Mouse (Mus musculus) spleen, postnatal 14 days (tissue): ENCODE data around the gene Actg1.
A peak's percentile ranks its signal among the peaks of the same experiment; 100 is the strongest.

Source experiments
- DNase-seq, 2 experiments: peaks; one replicate each; pipeline ENCODE4 v3.0.0; 2021 to 2022; ENCODE audit warnings: low spot score in 2 of 2

Gene Actg1

DNA sequence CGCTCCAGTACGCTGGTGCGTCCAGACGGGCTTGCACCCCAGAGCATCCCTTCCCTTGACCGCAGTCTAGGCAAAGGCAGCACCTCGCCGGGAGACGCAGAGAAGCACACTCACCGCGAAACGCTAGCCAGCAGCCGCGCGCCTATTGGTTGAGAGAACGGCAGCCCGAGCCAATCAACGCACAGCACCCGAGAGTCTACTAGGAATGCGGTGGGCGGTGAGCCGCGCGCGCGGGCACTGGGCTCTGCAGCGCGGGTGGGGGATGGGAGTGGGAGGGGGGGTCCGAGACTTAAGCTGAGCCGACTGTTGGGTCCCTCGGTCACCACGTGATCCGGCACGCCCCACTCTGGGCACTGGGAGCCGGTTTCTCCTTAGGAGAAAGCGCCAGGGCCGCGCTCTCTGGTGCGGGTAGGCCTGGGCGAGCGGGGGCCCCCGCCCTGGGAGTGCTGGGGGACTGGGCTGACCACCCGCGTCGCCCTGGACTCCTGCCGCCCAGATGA, 37.5 kb downstream of the Actg1 start:
- peak; percentile 63 to 65 for DNase-seq

DNA sequence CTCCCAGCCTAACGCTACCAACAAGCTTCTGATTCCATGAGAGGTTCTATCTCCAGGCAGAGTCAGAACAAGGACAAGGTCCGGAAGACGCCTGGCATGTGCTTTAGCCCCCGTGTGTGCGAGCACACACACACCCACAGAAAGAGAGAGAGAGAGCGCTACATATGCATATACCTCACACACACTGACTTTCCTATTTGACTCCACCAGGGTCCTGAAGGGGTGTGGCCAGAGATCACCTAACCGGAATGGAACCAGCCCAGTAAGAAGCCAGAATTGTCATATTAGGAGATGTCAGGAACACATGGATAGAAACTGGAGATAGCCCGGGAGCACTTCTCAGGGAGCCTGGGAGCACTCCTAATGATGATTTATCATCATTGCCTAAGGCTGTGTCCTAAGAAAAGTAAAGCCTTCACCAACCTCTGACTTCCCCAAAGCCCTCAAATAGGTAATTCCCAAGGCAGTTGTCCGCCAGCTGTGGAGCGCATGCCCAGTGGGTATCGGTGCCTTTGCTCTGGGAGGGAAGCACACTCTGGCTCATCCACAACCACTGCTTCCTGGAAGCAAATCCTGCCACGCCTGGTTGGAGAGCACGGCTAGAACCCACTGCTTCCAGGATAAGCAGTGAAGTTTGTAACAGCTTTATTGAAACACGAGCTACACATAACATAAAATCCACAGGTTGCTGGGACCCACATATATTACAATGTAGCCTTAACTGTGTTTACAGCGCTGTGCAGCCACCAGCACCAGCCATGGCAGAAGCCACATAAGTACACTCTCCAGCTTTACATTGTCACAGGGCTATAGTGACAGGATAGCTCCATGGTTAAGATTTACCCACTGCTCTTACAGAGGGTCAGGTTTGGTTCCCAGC, 39.7 kb downstream of the Actg1 start:
- DNase-seq: peak in 1 of 2 experiments; percentile 1

DNA sequence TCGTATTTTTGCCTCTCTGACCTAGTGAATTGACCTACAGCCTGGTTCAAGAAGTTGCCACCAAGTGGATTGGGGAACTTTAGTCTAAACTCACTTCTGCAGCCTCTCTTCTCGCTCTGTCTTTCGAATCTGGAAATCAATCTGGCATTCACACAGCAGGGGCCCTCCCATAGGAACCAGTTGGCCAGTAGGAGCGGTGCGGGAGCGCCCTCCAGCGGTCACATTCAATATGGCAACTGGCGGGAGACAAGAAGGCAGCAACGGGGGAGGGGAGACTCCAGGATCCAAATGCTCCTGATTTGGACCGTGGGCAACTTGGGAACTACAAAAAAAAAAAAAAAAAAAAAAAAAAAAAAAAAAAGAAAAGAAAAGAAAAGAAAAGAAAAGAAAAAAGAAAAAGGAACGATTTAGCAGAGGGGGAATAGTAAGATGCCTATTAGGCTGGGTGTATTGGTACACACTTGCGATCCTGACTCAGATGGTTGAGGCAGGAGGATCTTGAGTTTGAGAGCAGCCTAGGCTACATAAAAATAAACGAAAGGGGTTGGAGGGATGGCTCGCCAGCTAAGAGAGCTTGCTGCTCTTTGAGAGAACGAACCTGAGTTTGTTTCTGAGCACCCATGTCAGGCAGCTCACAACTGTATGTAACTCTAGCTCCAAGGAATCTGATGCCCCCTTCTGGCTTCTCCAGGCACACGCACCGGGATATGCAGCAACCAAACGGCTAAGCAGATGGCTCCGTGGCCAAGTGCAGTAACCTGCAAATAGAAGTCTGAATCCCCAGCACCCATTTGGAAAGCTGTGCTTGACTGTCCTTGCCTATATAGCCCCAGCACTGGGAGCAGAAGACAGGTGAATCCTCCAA, 40.5 kb downstream of the Actg1 start:
- peak; percentile 79 to 87 for DNase-seq

DNA sequence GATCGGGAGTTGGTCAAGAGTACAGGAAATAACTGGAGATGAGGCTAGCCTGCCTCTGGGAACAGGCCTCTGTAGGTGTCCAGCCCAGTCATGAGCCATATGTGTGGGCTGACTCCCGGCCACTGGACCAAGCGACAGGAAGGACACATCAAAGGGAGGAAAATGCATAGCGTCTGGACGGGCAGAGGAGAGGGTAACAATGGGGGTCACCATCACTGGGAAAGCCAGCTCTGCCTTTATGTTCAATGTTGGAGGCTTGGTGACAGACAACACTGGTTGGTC, 41.3 kb downstream of the Actg1 start:
- no peak for DNase-seq

DNA sequence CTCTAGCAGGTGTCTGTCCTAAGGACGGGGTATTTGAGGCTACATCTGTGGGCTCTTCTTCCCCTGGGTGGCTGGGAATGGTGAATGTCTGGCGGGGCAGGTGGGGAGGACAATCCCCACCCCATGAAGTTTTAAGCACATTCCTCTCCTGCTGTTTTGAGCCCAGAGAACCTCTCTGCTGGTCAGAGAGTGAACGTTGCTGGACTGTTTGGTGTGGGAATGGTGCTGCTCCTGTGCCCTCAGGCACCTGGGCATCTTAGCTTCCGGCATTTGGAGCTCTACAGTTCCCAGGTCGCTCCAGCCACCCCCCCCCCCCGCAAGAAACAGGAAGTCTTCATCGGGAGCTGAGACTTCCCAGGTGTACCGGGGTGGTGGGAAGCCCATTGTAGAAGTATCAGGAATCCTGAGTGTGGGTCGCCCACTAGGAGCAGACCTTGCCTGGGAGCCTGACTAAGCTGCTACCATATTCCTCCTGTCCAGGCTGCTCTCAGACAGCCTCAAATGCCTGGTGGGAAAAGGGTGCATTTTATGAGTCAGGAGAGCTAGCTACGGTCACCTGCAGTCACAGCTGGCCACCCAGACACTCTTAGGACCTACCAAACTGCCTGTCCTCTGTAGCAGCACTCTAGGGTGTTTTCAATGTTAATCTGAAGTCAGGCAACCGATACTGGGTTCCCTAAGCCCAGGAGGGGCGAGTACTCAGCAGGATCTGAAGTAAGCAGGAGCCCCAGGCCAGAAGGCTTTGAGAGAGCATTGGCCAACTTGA, 41.8 kb downstream of the Actg1 start:
- DNase-seq: no peak

DNA sequence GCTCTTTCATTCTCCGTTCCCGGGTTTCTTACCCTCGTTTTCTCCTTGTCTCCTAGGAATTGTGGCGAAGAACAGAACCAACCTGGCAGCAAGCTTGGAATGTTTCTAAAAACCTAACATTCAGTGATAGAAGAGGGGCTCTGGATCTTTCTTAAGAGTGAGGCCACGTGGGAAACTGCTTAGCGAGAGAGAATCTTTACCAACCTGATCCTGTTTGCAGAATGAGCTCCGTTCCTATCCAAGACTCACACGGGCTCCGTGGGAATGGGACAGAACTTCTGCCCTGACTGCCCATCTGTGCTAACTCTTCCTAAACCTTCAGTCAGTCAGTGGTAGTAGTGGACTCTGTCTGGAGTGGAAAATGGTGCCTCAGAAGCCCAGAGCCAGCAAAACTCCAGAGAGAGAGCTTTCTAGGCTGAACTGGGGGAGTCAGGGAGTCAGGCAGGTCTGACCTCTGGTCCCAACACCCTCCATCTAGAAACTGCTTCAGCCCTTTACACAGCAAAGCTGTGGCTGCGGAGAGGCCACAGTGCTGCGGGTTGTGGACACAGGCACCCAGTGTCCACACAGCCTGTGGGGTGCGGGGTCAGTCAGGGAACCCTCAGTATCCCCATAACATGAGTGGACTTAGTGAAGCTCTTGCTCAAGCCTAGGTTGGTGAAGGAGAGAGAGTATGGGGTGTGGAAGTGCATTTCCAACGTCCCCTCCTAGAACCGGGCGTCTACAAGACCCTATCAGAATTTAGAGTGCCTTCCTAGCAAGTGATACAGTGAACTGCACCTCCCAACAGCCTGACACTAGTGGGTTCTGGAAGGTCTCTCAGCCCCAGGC, 42.6 kb downstream of the Actg1 start:
- no peak for DNase-seq

DNA sequence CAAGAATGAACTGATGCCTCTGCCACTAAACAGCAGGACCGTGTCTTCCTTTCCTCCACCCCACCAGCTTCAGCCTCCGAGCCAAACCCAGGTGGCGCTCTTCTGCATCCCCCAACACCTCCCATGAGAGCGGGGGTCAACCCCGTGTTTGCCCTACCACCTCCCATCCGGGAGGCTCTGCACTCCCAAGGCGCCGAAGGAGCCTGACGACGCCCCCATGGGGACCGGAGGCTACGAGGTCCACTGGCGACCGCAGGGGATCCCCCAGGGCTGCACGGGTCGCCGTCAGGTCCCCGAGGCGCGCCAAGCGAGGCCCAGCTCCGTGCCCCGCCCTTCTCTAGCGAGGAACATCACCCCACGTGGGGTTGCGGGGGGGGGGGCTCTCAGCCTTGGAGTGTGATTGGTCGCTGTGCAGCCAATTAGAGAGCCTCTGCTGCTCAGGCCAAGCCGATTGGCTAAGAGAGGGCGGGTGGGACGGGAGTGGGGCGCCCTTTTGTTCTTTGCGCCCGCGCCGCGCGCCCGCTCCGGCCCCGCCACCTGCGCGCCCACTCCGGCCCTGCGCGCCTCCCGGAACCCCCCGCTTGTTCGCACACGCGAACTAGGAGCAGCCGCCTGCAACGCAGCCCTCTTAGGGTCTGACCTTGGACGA, 43.3 kb downstream of the Actg1 start:
- peak; percentile 69 to 79 for DNase-seq

DNA sequence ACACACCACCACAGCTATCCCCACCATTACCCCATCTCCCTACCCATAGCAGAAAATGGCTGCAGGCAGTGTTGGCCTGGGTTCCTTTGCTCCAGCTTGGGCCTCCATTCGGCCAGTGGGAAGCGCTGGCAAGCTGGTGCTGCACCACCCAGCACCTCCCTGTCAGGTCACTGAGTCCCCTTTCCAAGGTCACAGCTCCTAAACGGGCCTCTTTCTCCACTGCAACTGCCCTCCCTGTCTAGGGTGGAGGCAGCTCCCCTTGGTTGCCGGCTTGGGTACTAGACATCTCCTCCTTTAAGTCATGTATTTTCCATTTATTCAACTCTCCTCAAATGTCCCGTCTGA, 44.0 kb downstream of the Actg1 start:
- DNase-seq: no peak

DNA sequence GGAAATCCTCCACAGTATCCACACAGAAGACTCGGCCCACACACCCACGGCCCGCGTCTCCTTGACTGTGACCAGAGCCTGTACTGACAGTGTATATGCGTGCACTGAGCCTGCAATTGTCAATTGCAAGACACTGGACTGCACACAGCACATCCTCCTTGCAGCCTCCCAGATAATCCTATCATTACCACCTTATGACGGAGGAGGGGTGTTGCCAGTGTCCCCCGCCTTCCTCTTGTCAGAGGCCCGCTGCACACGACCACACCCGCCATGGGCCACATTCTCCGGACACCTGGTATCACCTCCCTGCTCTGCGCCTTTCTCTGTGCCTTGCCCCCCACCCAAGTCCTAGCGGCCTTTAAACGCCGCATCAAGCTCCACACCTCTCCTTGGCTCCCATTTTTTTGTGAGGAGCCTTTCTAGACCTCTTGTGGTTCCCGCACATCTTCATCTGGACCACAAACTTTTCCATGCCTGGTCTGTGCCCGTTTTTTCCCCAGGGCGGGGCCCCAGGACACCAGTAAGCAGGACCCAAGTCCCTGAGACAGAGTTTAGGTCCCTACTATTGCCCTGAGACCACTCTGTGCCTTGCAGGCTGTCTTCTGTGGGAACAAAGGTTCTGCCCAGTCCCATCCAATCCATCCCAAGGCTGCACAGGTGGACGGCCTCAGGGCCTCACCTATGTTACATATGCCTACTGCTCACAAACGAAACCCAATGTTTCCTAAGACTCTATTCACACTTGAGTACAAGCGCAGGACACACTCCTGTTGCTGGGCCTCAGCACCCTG, 44.6 kb downstream of the Actg1 start:
- peak in 1 of 2 experiments; percentile 31 for DNase-seq

DNA sequence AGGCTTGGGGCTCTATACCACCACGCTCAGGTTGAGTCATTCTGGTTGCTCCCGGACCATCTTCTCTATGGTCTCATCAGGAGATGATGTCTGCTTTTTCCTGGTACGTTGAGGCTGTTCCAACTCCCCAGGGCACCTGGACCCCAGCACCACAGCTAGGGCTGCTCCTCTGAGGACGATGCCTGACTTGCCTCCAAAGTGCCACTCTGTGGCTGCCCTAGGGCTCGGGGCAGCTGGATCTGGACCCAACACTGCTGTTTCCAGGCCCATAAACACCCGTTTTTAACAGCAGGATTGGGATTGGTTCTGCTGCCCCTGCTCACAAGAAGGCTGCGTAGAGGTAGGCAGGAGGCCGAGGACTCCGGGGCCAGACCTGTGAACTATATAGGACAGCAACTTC, 45.2 kb downstream of the Actg1 start:
- DNase-seq: no peak

DNA sequence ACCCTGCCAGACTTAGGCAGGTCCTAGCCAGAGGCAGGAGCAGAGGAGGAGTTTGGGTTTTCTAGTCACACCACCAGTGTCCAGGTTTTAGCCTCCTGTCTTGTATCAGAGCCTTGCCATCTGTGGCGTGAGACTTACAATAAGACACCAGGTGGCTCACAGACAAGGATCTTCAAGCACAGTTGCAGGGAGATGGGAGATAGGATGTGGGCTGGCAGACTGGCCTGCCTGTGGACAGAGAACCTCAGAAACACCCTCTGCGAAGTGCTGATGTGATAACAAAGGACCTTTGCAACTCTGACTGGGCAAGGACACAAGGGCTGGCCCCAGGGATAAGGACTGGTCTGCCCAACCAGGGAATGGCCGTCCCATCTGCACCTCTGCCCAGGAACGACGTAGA, 48.9 kb downstream of the Actg1 start:
- no peak for DNase-seq

DNA sequence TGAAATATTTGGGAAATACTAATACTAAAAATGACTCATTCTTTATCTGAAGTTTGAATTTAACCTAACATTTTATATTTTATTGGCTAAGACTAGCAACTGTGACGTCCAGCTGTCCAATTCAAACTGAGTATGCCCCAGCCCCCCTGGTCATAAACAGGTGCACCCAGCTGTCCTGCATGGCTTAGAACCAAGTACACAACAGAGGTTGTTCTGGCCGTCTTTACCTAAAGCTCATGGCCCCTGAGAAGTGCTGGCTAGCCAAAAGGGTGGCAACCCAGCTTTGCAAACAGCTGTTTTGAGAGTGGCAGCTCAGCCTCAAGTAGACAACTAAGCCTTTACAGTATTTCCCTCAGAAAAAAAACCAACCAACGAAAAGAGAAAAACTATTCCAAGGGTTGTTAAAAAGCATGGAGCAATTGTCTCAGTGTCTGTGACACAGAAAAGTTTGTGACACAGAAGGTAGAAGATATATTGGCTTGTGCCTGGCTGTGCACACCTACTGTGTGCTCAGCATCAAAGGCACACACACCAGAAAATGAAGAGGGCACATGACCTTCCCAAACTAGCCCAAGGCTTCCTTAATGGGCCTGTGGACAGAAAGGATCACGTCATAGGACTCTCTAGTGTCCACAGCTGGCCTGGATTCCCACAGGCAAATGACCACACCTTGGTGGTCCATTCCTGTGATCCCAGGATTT, 49.8 kb downstream of the Actg1 start:
- DNase-seq: no peak

DNA sequence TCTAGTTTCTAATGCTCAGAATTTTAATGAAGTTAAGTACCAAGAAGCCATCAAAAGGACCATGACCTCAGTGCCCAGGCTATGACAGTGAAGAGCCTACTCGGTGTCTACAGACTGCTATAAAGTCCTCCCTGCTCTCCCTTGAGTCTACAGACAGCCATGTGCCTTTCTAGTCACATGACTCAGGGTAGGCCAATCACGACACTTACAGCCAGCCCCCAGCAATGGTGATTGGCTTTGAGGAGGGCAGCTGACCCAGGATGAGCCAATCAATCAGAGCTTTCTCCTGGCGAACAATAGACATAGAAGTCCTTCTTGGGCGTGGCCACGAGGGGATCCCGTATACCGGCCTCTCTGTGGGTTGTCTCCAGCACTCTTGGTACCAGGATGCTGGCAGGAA, 50.6 kb downstream of the Actg1 start:
- no peak for DNase-seq

DNA sequence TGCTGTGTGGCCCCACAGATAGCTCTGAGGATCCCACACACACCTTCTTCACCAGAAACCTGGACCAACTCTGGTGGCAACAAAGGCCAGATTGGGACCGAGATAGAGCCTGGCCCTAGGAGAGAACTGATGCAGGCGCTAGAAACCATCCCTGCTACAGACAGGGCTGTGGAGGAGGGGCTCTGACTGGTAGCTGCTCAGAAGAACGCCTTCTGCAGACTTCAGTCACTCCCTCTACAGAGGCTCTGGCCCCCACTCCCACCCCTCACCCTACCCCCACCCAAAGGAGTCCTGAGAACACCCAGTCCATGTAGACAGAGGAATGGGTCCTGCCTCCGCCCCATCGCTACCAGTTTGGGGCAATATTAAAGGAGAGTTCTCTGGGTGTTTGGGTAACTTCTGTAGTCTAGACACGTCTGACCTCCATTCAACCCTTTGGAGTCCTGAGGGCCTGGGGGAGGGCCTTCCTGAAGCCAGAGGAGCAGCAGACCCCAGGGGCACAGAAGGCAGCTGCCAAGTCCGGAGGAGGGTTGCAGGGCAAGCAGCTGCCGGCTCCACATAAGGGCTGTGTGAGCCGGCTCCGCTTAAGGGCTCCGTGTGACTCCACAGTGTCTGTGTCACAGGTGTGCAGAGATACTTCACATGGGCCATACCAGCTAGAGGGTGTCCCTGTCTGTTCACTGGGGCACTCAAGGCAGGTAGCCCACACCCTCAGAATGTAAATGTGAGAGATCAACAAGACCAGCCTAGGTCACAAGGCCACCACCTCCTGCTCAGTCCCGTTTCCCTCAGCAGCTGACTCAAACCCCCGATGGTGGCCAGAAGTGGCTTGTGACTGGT, 51.8 kb downstream of the Actg1 start:
- no peak for DNase-seq
